Mouse (Mus musculus): Measurements from ENCODE around the gene Ccdc88c.

DNA sequence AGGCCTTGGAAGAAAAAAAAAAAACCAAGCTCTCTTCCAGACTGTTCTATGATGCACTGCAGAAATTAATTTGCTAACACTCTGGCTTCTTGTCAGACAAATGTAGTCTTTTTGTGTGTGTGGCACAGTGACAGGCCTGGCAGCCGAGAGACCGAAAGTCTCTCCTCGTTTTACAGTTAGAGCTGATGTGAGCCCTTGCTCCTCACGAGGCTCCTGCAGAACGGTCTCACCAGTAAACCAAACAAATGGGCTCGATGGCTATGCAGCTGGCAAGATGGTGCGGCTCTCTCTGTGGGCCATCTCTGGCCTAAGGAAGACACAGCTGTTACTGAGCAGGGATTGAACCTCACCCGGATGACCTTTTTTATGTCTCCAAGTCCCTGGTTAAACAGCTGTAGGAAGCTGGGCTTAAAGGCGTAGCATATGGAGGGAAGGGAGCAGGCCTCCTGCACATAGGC lies 48.3 kb downstream of the Ccdc88c start:
- TF ChIP-seq CTCF (IDR thresholded peaks at IDR 0.05; ENCODE audit: borderline replicate concordance, insufficient read depth, low read length), result no peak
- no peak for TF ChIP-seq POLR2A (IDR thresholded peaks at IDR 0.05; ENCODE audit: low read depth, low read length)

All from embryonic fibroblast, embryonic 13.5 days (primary cell).